Mouse (Mus musculus) hindbrain, embryonic 13.5 days (tissue): ENCODE measurements around the gene Nup93. TPM values are rescaled to one million over a fixed set of nuclear protein-coding genes. Genes with fewer than 3 reads are reported as not detected.
"Not testable (repeated sequence)": the region's sequence is repeated elsewhere in the genome, so short reads cannot be mapped to it uniquely, and the experiment has no call there.

Experiments
- ATAC-seq: fragments of 200-750 bp; cut with Nextera tagmentation; 2 replicates; pipeline ENCODE4 v1.8.0; 2017; ENCODE audit warnings: moderate TSS enrichment; ENCODE audit not compliant: low FRiP score
- H3K27ac ChIP-seq: fragments of 300-500 bp; sonication (generic); 2 replicates; pipeline ENCODE4 v1.5.1; 2015; ENCODE audit warnings: inconsistent platforms, mild to moderate bottlenecking, moderate library complexity
- H3K27me3 ChIP-seq: fragments of 300-500 bp; sonication (generic); 2 replicates; pipeline ENCODE4 v1.6.1; 2015; ENCODE audit warnings: mild to moderate bottlenecking, inconsistent platforms
- H3K36me3 ChIP-seq: fragments of 300-500 bp; sonication (generic); 2 replicates; pipeline ENCODE4 v1.6.1; 2015; ENCODE audit warnings: mild to moderate bottlenecking, inconsistent platforms
- H3K4me1 ChIP-seq: fragments of 300-500 bp; sonication (generic); replicated peaks from 2 replicates; pipeline ENCODE4 v1.6.1; 2015; ENCODE audit warnings: inconsistent platforms
- H3K4me2 ChIP-seq: fragments of 300-500 bp; sonication (generic); 2 replicates; pipeline ENCODE4 v1.6.1; 2015; ENCODE audit warnings: inconsistent platforms, mild to moderate bottlenecking, moderate library complexity
- H3K4me3 ChIP-seq: fragments of 300-500 bp; sonication (generic); 2 replicates; pipeline ENCODE4 v1.5.1; 2015; ENCODE audit warnings: mild to moderate bottlenecking, inconsistent platforms
- H3K9ac ChIP-seq: fragments of 300-500 bp; sonication (generic); 2 replicates; pipeline ENCODE4 v1.6.1; 2015; ENCODE audit warnings: mild to moderate bottlenecking, inconsistent platforms
- H3K9me3 ChIP-seq: fragments of 300-500 bp; sonication (generic); 2 replicates; pipeline ENCODE4 v1.6.1; 2016; ENCODE audit warnings: inconsistent platforms
- WGBS: fragments of 180-500 bp; shearing (Covaris S2); methylation state at CpG from one replicate; pipeline ENCODE4 v1.1.7; 2015; 5-methylcytosine and 5-hydroxymethylcytosine counted together
- polyA plus RNA-seq: library from polyadenylated mRNA; unstranded; fragments of >200 nt; fragmentation: Nextera tagmentation; extraction: Ambion mirVana; gene quantifications from 2 replicates; pipeline ENCODE4 v1.2.1, GENCODE M21; 2015

Gene Nup93
- polyA plus RNA-seq, result 66.5 and 68.0 TPM in 2 replicates

- peak within 1 kb of the TSS; percentile 82 for H3K4me3 ChIP-seq
- H3K9me3 ChIP-seq, result no peaks in the 10 kb centered on the region
- H3K36me3 ChIP-seq, result no peaks in the 10 kb centered on the region
- ATAC-seq, result peak; percentile 97
- H3K4me2 ChIP-seq, result peak within 1 kb of the TSS; percentile 87
- WGBS, result under 1% methylated on average over 67 of the region's 68 CpGs
- H3K4me1 ChIP-seq, result peaks cover 24% of the 10 kb centered on the region
- peak within 1 kb of the TSS; percentile 90 for H3K9ac ChIP-seq
- H3K27me3 ChIP-seq, result no peaks in the 10 kb centered on the region
- peak within 1 kb of the TSS; percentile 82 for H3K27ac ChIP-seq
These were observed at the start of gene Nup93 for GRCm38 (mm10) chr8:94214252-94215173. TSS of gene Nup93 (plus strand) at chr8:94214564.

DNA sequence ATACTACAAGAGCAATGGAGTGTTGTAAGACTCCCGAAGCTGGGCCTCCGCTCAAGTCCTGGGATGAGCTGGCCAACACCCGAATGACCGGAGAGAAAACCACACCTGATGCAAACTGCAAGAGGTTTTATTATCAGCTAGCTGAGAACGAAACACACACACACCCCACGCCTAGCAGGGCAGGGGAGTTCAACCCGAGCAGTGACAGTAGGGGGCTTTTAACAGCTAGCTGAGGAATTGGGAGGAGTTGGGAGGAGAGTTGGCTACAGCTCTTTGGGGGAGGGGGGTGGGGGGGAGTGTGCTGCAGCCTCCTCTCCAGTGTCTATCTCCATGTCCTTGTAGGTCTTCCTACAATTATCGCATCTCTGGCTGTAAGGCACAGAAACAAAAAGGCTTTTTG lies 48.6 kb upstream of the Nup93 start:
- 71% methylated on average over 8 of the region's 8 CpGs for WGBS
- not testable (repeated sequence) for H3K4me3 ChIP-seq, H3K9me3 ChIP-seq, ATAC-seq, H3K4me1 ChIP-seq, H3K27ac ChIP-seq, H3K9ac ChIP-seq, H3K36me3 ChIP-seq, H3K4me2 ChIP-seq
- H3K27me3 ChIP-seq, result peaks cover 20% of the 10 kb centered on the region

GRCm38 (mm10) chr8:94167244-94167643 lies 47.1 kb upstream of the Nup93 start:
- Histone ChIP-seq H3K4me2 (no peak overlapping the region; the same call in 1 of the 2 replicates), H3K36me3 (no peaks in the 10 kb centered on the region), H3K27me3 (peaks cover 35% of the 10 kb centered on the region), H3K9me3 (no peaks in the 10 kb centered on the region), H3K9ac (no peak overlapping the region), H3K4me1 (peaks cover 8% of the 10 kb centered on the region), H3K4me3 (no peak overlapping the region), H3K27ac (no peak overlapping the region)
- peak; percentile 61 for ATAC-seq
- WGBS, result 2% methylated on average over 6 of the region's 6 CpGs

- no peak for ATAC-seq
- no peaks in the 10 kb centered on the region for H3K36me3 ChIP-seq
- no peak overlapping the region for H3K27ac ChIP-seq
- no peaks in the 10 kb centered on the region for H3K9me3 ChIP-seq
- H3K9ac ChIP-seq, result no peak overlapping the region
- 85% methylated on average over 5 of the region's 5 CpGs for WGBS
- H3K27me3 ChIP-seq, result peaks cover 58% of the 10 kb centered on the region
- peaks cover 21% of the 10 kb centered on the region for H3K4me1 ChIP-seq
- no peak overlapping the region for H3K4me2 ChIP-seq
- H3K4me3 ChIP-seq, result no peak overlapping the region
These were observed 44.8 kb upstream of the Nup93 start for GRCm38 (mm10) chr8:94169547-94169946.

DNA sequence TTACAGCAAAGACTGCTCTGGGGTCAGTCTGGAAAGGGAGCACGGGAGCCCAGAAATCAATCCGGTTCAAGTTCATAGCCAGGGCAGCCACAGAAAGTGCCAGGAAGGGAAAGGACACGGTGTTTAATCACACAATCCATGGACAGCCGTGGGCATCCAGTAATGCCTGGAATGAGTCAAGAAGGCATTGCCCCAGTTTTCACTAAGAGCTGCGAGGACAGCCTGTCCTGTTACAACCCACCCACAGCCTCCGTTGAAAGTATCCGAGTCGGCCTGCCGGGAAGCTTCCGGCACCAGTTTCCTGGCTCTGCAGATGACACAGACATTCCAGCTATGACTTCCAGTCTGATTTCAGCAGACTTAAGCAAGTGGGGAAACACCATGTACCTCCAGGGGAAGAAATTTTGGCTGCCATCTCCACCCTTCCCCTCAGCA lies 43.0 kb upstream of the Nup93 start:
- 51% methylated on average over 10 of the region's 10 CpGs for WGBS
- H3K27me3 ChIP-seq, result peaks cover 76% of the 10 kb centered on the region

GRCm38 (mm10) chr8:94172075-94172808 lies 42.1 kb upstream of the Nup93 start, which contains the start of gene Mt2:
TSS of gene Mt2 (plus strand) at chr8:94172664.
- WGBS, result under 1% methylated on average over 56 of the region's 56 CpGs
- ATAC-seq, result peak; percentile 43
- peak within 1 kb of the TSS; percentile 64 for H3K9ac ChIP-seq
- H3K4me3 ChIP-seq, result peak within 1 kb of the TSS; percentile 47
- peak within 1 kb of the TSS; percentile 92 for H3K4me2 ChIP-seq
- no peaks in the 10 kb centered on the region for H3K9me3 ChIP-seq
- H3K27ac ChIP-seq, result no peak within 1 kb of the TSS
- H3K4me1 ChIP-seq, result peaks cover 21% of the 10 kb centered on the region
- peaks cover 85% of the 10 kb centered on the region for H3K27me3 ChIP-seq
- H3K36me3 ChIP-seq, result no peaks in the 10 kb centered on the region

More for the DNA sequence above, 43.0 kb upstream of the Nup93 start:
- Histone ChIP-seq H3K4me1 (peaks cover 21% of the 10 kb centered on the region), H3K4me3 (no peak overlapping the region), H3K36me3 (no peaks in the 10 kb centered on the region), H3K4me2 (peak overlapping the region; percentile 92), H3K9me3 (no peaks in the 10 kb centered on the region), H3K9ac (no peak overlapping the region), H3K27ac (no peak overlapping the region)
- ATAC-seq, result no peak

- H3K27ac ChIP-seq, result no peak overlapping the region
- H3K9ac ChIP-seq, result peak overlapping the region; percentile 64
- no peaks in the 10 kb centered on the region for H3K9me3 ChIP-seq
- H3K27me3 ChIP-seq, result peaks cover 93% of the 10 kb centered on the region
- peak overlapping the region; percentile 47 for H3K4me3 ChIP-seq
- peak; percentile 40; the same call in 1 of the 2 replicates for ATAC-seq
- H3K36me3 ChIP-seq, result no peaks in the 10 kb centered on the region
- peak overlapping the region; percentile 92 for H3K4me2 ChIP-seq
- H3K4me1 ChIP-seq, result peaks cover 21% of the 10 kb centered on the region
- WGBS, result 1% methylated on average over 39 of the region's 39 CpGs
These were observed 41.3 kb upstream of the Nup93 start for GRCm38 (mm10) chr8:94172809-94173732.

- no peaks in the 10 kb centered on the region for H3K36me3 ChIP-seq
- no peak overlapping the region for H3K4me2 ChIP-seq
- H3K4me1 ChIP-seq, result peaks cover 27% of the 10 kb centered on the region
- ATAC-seq, result no peak
- whole genome bisulfite sequencing, result 46% methylated on average over 11 of the region's 11 CpGs
- H3K27ac ChIP-seq, result no peak overlapping the region
- H3K27me3 ChIP-seq, result peaks cover 98% of the 10 kb centered on the region
- no peak overlapping the region for H3K9ac ChIP-seq
- no peaks in the 10 kb centered on the region for H3K9me3 ChIP-seq
- no peak overlapping the region for H3K4me3 ChIP-seq
These were observed 40.4 kb upstream of the Nup93 start for GRCm38 (mm10) chr8:94173848-94174403.

GRCm38 (mm10) chr8:94174619-94175213 lies 39.6 kb upstream of the Nup93 start:
- H3K4me2 ChIP-seq, result no peak overlapping the region
- H3K27me3 ChIP-seq, result peaks cover 100% of the 10 kb centered on the region
- H3K36me3 ChIP-seq, result no peaks in the 10 kb centered on the region
- WGBS, result 30% methylated on average over 7 of the region's 7 CpGs
- H3K9me3 ChIP-seq, result no peaks in the 10 kb centered on the region
- ATAC-seq, result no peak
- H3K4me3 ChIP-seq, result no peak overlapping the region
- no peak overlapping the region for H3K9ac ChIP-seq
- no peak overlapping the region for H3K27ac ChIP-seq
- H3K4me1 ChIP-seq, result peaks cover 35% of the 10 kb centered on the region

DNA sequence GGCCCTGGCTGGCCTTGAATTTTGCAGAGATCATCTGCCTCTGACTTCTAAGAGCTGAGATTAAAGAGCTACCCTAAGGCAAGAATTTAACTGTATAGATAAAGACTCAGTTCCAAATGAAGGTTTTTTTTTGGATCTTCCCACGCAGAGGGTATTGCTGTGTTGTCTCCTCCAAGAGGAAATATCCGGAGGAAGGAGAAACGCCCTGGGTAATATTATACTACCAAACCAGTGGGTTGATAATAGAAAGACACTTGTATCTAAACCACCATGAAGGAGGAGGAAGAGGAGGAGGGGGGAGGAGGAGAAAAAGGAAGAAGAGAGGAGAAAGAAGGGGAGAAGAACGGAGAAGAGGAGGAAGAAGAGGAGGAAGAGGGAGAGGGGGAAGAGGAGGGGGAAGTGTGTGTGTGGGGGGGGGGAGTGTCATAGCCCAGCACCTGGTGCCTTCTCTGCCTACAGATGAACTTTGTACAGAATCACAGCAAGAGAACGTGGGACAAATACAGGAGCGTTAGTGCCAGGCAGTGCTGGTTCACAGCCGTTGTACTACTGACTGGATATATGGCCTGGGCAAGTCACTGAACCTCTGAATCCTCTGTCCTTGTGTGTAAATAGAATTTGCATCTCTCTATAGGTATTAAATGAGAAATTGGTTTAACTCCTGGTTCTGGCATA lies 36.5 kb upstream of the Nup93 start:
- 0 out of 2 replicates have a peak overlapping the region, but pooled peaks have one; percentile 45 for H3K4me3 ChIP-seq
- H3K4me1 ChIP-seq, result peaks cover 26% of the 10 kb centered on the region
- H3K27ac ChIP-seq, result no peak overlapping the region
- H3K4me2 ChIP-seq, result no peak overlapping the region
- peaks cover 98% of the 10 kb centered on the region for H3K27me3 ChIP-seq
- no peak for ATAC-seq
- H3K36me3 ChIP-seq, result no peaks in the 10 kb centered on the region
- WGBS, result 71% methylated on average over 7 of the region's 7 CpGs
- H3K9me3 ChIP-seq, result no peaks in the 10 kb centered on the region
- no peak overlapping the region for H3K9ac ChIP-seq
